Mouse (Mus musculus): ENCODE measurements around the gene Nav2. TPM values are rescaled to one million over a fixed set of nuclear protein-coding genes. Genes with fewer than 3 reads are reported as not detected.

The Nav2 gene
- polyA plus RNA-seq, 1 experiment from 2014 or later: 36.1 TPM

DNA sequence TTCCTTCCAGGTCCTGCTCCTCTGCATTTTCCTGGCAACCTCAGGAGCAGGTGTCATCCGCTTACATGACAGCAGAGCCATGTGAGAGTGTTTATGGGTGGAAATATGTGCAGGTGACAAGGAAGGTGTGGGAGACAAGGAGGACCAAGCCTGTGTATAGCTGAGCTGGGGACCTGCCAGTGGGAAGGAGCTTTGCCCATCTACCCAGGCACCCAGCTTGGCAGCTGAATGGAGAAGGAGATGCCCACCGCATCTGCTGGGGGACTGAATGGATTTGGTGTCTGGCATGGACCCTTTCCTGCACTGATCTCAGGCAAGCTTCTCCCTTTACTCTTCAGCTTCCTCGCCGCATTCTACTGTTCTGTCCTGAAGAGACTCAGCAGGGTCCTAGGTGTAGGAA lies 13.0 kb upstream of the Nav2 start:
- Histone ChIP-seq H3K4me3 (ENCODE audit: low read depth, low read length) (no peak overlapping the region), H3K36me3 (ENCODE audit: control insufficient read depth, insufficient read depth, low read length) (no peaks in the 10 kb centered on the region), H3K27ac (ENCODE audit: low read depth, low read length) (no peak overlapping the region), H3K4me1 (replicated peaks; ENCODE audit: control insufficient read depth, insufficient read depth, low read length) (peaks cover 21% of the 10 kb centered on the region), H3K27me3 (ENCODE audit: control insufficient read depth, insufficient read depth, low read length) (peaks cover 3% of the 10 kb centered on the region; the same call in 1 of the 2 replicates), H3K9ac (ENCODE audit: low read depth, low read length) (no peak overlapping the region), H3K4me2 (replicated peaks; ENCODE audit: low read depth, low read length) (no peak overlapping the region), H3K9me3 (ENCODE audit: control insufficient read depth, low read length) (no peaks in the 10 kb centered on the region)
- 85% methylated on average over 4 of the region's 4 CpGs for WGBS
- no peak for ATAC-seq (ENCODE audit: low FRiP score)
- no peak for DNase-seq (ENCODE audit: low spot score)

DNA sequence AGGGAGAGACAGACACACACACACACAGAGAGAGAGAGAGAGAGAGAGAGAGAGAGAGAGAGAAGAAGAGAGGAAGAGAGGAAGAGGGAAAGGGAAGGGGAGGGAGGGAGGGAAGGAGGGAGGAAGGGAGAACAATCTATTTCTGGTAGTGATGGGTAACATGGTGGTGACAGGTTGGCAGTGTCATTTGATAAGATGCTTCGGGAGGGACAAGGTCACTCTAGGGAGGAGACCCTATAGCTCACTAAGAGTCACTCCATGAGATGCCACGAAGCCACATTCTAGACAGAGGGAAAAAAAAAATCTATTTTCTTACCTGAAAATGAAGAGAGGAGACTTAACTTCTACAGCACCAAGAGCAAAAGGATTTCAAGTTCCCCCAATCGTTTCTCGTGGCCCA lies 12.5 kb upstream of the Nav2 start:
- no peak overlapping the region for H3K4me2 ChIP-seq (replicated peaks; ENCODE audit: low read depth, low read length)
- 80% methylated on average over 4 of the region's 4 CpGs for WGBS
- H3K27me3 ChIP-seq (ENCODE audit: control insufficient read depth, insufficient read depth, low read length): peaks cover 3% of the 10 kb centered on the region; the same call in 1 of the 2 replicates
- no peak overlapping the region for H3K27ac ChIP-seq (ENCODE audit: low read depth, low read length)
- peaks cover 16% of the 10 kb centered on the region for H3K4me1 ChIP-seq (replicated peaks; ENCODE audit: control insufficient read depth, insufficient read depth, low read length)
- H3K36me3 ChIP-seq (ENCODE audit: control insufficient read depth, insufficient read depth, low read length): no peaks in the 10 kb centered on the region
- H3K9me3 ChIP-seq (ENCODE audit: control insufficient read depth, low read length): no peaks in the 10 kb centered on the region
- no peak overlapping the region for H3K9ac ChIP-seq (ENCODE audit: low read depth, low read length)
- ATAC-seq (ENCODE audit: low FRiP score) (no peak), DNase-seq (ENCODE audit: low spot score) (no peak)
- no peak overlapping the region for H3K4me3 ChIP-seq (ENCODE audit: low read depth, low read length)

DNA sequence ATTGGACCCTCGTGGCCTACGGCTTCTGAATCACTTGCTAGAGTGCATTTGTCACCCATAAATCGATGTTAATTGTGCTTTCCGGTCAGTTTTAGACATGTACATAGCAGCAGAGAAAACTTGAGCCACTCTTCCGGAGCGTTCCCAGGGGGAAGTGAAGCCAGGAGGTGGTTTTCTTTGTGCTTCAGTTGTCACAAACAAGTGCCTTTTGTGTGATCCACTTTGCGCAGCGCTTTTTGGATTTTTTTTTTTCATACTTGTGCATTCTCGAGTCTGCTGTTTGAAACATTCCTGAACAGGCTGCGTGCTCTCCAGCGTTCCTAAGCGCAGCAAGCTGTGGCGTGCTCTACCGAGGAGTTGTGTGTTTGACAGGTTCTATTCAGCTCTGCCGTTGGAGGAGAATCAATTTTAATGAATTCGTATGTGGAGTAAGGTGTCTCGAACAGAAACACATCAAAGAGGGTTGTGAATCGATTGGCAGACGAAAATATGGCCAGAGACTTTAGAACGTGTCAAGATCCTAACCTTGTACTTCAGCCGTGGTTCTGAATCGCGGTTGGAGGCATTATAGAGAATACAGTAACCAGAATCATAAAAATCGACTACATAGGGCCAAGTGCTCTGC lies 10.9 kb upstream of the Nav2 start:
- peaks cover 3% of the 10 kb centered on the region; the same call in 1 of the 2 replicates for H3K27me3 ChIP-seq (ENCODE audit: control insufficient read depth, insufficient read depth, low read length)
- 40% methylated on average over 24 of the region's 24 CpGs for WGBS
- H3K4me3 ChIP-seq (ENCODE audit: low read depth, low read length): no peak overlapping the region
- peak; percentile 46 for DNase-seq (ENCODE audit: low spot score)
- no peak for ATAC-seq (ENCODE audit: low FRiP score)
- H3K4me2 ChIP-seq (replicated peaks; ENCODE audit: low read depth, low read length): no peak overlapping the region; the same call in 1 of the 2 replicates
- H3K9ac ChIP-seq (ENCODE audit: low read depth, low read length): peak overlapping the region; percentile 20; the same call in 1 of the 2 replicates
- H3K4me1 ChIP-seq (replicated peaks; ENCODE audit: control insufficient read depth, insufficient read depth, low read length): peaks cover 12% of the 10 kb centered on the region
- 0 out of 2 replicates have a peak overlapping the region, but pooled peaks have one; percentile 47 for H3K27ac ChIP-seq (ENCODE audit: low read depth, low read length)
- no peaks in the 10 kb centered on the region for H3K36me3 ChIP-seq (ENCODE audit: control insufficient read depth, insufficient read depth, low read length)
- H3K9me3 ChIP-seq (ENCODE audit: control insufficient read depth, low read length): no peaks in the 10 kb centered on the region

DNA sequence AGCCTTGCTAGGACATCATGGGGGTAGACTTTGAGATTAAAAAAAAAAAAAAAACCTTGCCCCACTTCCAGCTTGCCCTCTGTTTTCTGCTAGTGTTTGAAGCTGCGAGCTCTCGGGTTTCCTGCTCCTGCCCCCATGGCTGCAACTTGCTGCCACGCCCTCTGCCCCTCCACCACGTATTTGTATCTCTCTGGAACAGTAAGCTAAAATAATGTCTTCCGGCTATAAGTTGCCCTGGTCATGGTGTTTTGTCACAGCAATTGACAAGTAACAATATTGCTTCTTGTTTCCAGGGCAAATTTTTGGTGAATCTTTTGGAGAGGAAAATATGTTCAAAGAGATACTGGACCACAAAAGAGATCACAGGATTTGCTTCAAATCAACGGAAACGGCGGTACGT lies 10.1 kb upstream of the Nav2 start:
- Histone ChIP-seq H3K9ac (ENCODE audit: low read depth, low read length) (no peak overlapping the region), H3K4me2 (replicated peaks; ENCODE audit: low read depth, low read length) (no peak overlapping the region), H3K4me1 (replicated peaks; ENCODE audit: control insufficient read depth, insufficient read depth, low read length) (peaks cover 13% of the 10 kb centered on the region), H3K9me3 (ENCODE audit: control insufficient read depth, low read length) (no peaks in the 10 kb centered on the region), H3K4me3 (ENCODE audit: low read depth, low read length) (no peak overlapping the region), H3K27me3 (ENCODE audit: control insufficient read depth, insufficient read depth, low read length) (peaks cover 3% of the 10 kb centered on the region; the same call in 1 of the 2 replicates), H3K27ac (ENCODE audit: low read depth, low read length) (no peak overlapping the region), H3K36me3 (ENCODE audit: control insufficient read depth, insufficient read depth, low read length) (no peaks in the 10 kb centered on the region)
- DNase-seq (ENCODE audit: low spot score) (no peak), ATAC-seq (ENCODE audit: low FRiP score) (no peak)
- 66% methylated on average over 9 of the region's 9 CpGs for WGBS

DNA sequence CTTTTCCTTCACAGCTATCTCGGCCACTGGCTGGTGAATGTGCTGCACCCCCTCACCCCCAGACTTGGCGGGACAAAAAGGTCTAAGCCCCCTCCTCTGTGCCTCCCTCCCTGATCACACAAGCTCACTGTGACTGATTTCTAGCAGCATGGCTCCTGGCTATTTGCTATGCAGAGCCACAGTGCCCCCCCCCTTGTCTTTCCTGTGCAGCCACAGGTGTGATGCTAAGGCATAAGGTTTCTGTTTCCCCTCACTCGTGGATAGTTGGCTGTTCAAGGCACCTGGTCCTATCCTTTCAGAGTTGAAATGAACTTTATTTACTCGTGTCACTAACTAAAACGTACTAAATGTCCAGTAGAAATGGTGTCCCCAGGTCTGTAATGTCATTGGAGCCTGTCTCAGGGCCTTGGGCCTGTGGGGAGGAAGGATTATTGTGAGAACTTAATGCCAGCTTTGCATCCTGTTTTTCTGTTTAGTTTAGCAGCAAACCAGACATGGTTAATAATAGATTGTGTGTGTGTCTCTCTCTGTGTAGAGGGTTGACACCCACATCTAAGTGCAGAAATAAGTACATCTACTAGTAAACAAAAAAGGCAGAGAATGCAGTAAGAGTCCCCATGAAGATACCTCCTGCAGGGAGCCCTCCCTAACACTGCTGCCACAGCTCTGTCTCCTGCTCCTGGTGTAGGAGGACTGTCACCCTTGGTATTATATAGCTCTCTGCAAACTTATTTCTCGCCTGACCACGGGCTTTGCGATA lies 7.9 kb upstream of the Nav2 start:
- no peaks in the 10 kb centered on the region for H3K27me3 ChIP-seq (ENCODE audit: control insufficient read depth, insufficient read depth, low read length)
- WGBS: 76% methylated on average over 8 of the region's 8 CpGs

DNA sequence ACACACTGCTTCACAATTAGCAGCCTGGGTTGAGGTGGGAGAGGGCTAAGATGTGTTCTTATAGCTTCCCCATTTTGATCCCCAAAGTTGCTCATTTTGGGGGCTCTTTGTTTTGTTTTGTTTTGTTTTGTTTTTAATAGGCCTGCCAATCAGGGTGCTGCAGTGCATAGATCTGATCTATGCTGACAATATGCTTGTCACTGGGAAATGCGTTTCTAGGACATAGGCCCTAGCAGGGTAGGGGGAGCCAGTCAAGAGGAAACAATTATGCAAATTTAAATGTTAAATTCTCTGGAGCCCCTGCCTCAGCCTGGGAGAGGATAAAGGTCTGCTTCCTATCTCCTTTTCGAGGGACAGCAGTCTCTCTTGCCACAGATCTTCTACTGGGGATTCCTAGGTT lies 6.1 kb upstream of the Nav2 start:
- no peak overlapping the region for H3K4me3 ChIP-seq (ENCODE audit: low read depth, low read length)
- no peak overlapping the region for H3K4me2 ChIP-seq (replicated peaks; ENCODE audit: low read depth, low read length)
- no peaks in the 10 kb centered on the region for H3K9me3 ChIP-seq (ENCODE audit: control insufficient read depth, low read length)
- H3K27me3 ChIP-seq (ENCODE audit: control insufficient read depth, insufficient read depth, low read length): no peaks in the 10 kb centered on the region
- DNase-seq (ENCODE audit: low spot score) (no peak), ATAC-seq (ENCODE audit: low FRiP score) (peak; percentile 81)
- WGBS: 20% methylated on average over 2 of the region's 2 CpGs
- 0 out of 2 replicates have a peak overlapping the region, but pooled peaks have one; percentile 33 for H3K27ac ChIP-seq (ENCODE audit: low read depth, low read length)
- H3K4me1 ChIP-seq (replicated peaks; ENCODE audit: control insufficient read depth, insufficient read depth, low read length): peaks cover 8% of the 10 kb centered on the region
- no peak overlapping the region for H3K9ac ChIP-seq (ENCODE audit: low read depth, low read length)
- H3K36me3 ChIP-seq (ENCODE audit: control insufficient read depth, insufficient read depth, low read length): no peaks in the 10 kb centered on the region

More for the DNA sequence above, 7.9 kb upstream of the Nav2 start:
- Histone ChIP-seq H3K9me3 (ENCODE audit: control insufficient read depth, low read length) (no peaks in the 10 kb centered on the region), H3K9ac (ENCODE audit: low read depth, low read length) (no peak overlapping the region), H3K27ac (ENCODE audit: low read depth, low read length) (no peak overlapping the region), H3K4me1 (replicated peaks; ENCODE audit: control insufficient read depth, insufficient read depth, low read length) (peaks cover 13% of the 10 kb centered on the region), H3K36me3 (ENCODE audit: control insufficient read depth, insufficient read depth, low read length) (no peaks in the 10 kb centered on the region), H3K4me3 (ENCODE audit: low read depth, low read length) (no peak overlapping the region), H3K4me2 (replicated peaks; ENCODE audit: low read depth, low read length) (no peak overlapping the region)
- ATAC-seq (ENCODE audit: low FRiP score) (no peak), DNase-seq (ENCODE audit: low spot score) (no peak)

DNA sequence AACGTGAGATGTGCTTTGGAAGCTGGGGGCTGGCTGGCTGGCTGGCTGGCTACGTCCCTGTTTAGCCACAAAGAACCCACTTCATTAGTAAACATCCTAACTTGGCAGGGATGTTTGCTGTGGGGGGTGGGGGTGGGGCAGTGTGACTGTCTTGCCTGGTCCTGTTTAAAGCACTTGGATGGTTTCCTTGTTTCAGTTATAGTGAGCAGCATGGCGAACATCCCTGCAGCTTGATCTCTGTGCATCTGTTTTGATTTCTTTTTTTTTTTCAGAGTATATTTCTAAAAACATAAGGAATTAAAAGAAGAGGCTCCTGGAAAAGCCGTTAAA lies 791 bp downstream of the Nav2 start:
- Histone ChIP-seq H3K27me3 (ENCODE audit: control insufficient read depth, insufficient read depth, low read length) (no peaks in the 10 kb centered on the region), H3K4me2 (replicated peaks; ENCODE audit: low read depth, low read length) (no peak overlapping the region), H3K4me3 (ENCODE audit: low read depth, low read length) (no peak overlapping the region), H3K27ac (ENCODE audit: low read depth, low read length) (no peak overlapping the region), H3K4me1 (replicated peaks; ENCODE audit: control insufficient read depth, insufficient read depth, low read length) (no peaks in the 10 kb centered on the region), H3K36me3 (ENCODE audit: control insufficient read depth, insufficient read depth, low read length) (no peaks in the 10 kb centered on the region), H3K9ac (ENCODE audit: low read depth, low read length) (no peak overlapping the region), H3K9me3 (ENCODE audit: control insufficient read depth, low read length) (no peaks in the 10 kb centered on the region)
- no peak for DNase-seq (ENCODE audit: low spot score)
- 59% methylated on average over 4 of the region's 4 CpGs for WGBS
- ATAC-seq (ENCODE audit: low FRiP score): no peak

DNA sequence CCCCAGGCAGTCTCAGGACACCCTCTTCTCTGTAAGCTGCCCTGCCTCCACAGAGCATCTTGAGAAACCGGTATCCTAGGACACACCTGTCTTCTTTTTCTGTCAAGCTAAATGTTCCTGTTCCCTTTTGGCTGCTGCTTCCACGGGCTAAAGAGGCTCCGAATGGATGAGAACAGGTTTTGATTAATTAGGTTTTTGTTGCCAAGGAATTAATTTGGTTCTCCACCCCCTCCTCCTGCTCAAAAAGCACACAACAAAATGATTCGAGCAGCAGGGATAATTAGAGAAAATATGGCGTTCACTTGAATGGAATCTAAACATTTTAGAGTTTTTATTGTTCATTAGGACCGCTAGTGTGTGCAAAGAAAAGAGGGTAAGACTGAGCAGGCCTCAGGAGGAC lies 1.8 kb downstream of the Nav2 start:
- Histone ChIP-seq H3K27ac (ENCODE audit: low read depth, low read length) (no peak overlapping the region), H3K9ac (ENCODE audit: low read depth, low read length) (no peak overlapping the region), H3K4me1 (replicated peaks; ENCODE audit: control insufficient read depth, insufficient read depth, low read length) (no peaks in the 10 kb centered on the region), H3K4me2 (replicated peaks; ENCODE audit: low read depth, low read length) (no peak overlapping the region), H3K4me3 (ENCODE audit: low read depth, low read length) (no peak overlapping the region), H3K27me3 (ENCODE audit: control insufficient read depth, insufficient read depth, low read length) (no peaks in the 10 kb centered on the region), H3K9me3 (ENCODE audit: control insufficient read depth, low read length) (no peaks in the 10 kb centered on the region), H3K36me3 (ENCODE audit: control insufficient read depth, insufficient read depth, low read length) (no peaks in the 10 kb centered on the region)
- ATAC-seq (ENCODE audit: low FRiP score): no peak
- DNase-seq (ENCODE audit: low spot score): no peak
- WGBS: 65% methylated on average over 6 of the region's 6 CpGs

DNA sequence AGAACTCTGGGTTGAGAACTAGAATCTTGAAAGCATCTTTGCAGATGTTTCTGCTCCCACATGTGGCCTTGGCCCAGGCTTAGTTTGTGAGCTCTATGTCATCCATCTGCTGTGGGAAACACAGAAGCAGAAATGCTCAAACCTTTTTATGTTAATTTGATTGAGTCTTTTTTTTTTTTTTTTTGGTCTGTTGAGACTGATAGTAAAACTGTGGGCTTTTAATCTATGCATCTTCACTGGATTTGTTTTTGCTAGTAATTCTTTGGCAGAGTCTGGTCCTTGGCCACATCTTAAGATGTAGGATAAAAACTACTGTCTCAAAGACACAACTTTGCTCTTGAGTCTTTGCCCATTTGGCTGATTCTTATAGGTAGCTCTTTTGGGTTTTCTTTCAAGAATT lies 2.6 kb downstream of the Nav2 start:
- H3K4me2 ChIP-seq (replicated peaks; ENCODE audit: low read depth, low read length): no peak overlapping the region
- ATAC-seq (ENCODE audit: low FRiP score) (no peak), DNase-seq (ENCODE audit: low spot score) (no peak)
- no peaks in the 10 kb centered on the region for H3K36me3 ChIP-seq (ENCODE audit: control insufficient read depth, insufficient read depth, low read length)
- no peaks in the 10 kb centered on the region; the same call in 1 of the 2 replicates for H3K4me1 ChIP-seq (replicated peaks; ENCODE audit: control insufficient read depth, insufficient read depth, low read length)
- no peaks in the 10 kb centered on the region for H3K27me3 ChIP-seq (ENCODE audit: control insufficient read depth, insufficient read depth, low read length)
- no peak overlapping the region for H3K27ac ChIP-seq (ENCODE audit: low read depth, low read length)
- no peak overlapping the region for H3K9ac ChIP-seq (ENCODE audit: low read depth, low read length)
- no peaks in the 10 kb centered on the region for H3K9me3 ChIP-seq (ENCODE audit: control insufficient read depth, low read length)
- no peak overlapping the region for H3K4me3 ChIP-seq (ENCODE audit: low read depth, low read length)

All from hindbrain, embryonic 11.5 days (tissue).